Mouse (Mus musculus) heart, adult 2 months (tissue): ENCODE results near the gene Map4k4.

Experiments used
- CTCF ChIP-seq: fragments of 200-600 bp; IDR thresholded peaks from 2 replicates; pipeline ENCODE4 v1.8.1; 2022; ENCODE audit warnings: antibody characterized with exemption, mild to moderate bottlenecking, moderate library complexity
- EP300 ChIP-seq: fragments of 200-500 bp; IDR thresholded peaks from 2 replicates; pipeline ENCODE4 v1.6.1; 2011; ENCODE audit warnings: low read depth, low read length, control low read depth; ENCODE audit not compliant: insufficient read depth
- POLR2A ChIP-seq: fragments of 200-500 bp; IDR thresholded peaks from 2 replicates; pipeline ENCODE4 v1.6.1; 2011; ENCODE audit warnings: mild to moderate bottlenecking, low read depth, low read length, control low read depth; ENCODE audit not compliant: insufficient read depth

- TF ChIP-seq EP300 (no peak), CTCF (no peak), POLR2A (no peak)
Measured at GRCm38 (mm10) chr1:39973911-39974310, 73.2 kb downstream of the Map4k4 start.
